Mouse (Mus musculus) heart, embryonic 10.5 days (tissue): ENCODE data around the gene Ing3. TPM values are rescaled to one million over a fixed set of nuclear protein-coding genes. Genes with fewer than 3 reads are reported as not detected.
A peak's percentile ranks its signal among the peaks of the same experiment; 100 is the strongest.

ENCODE experiments used
- DNase-seq: peaks from one replicate; pipeline ENCODE4 v3.0.0-alpha.2; 2017; ENCODE audit warnings: low spot score
- H3K27ac ChIP-seq: fragments of 300-500 bp; sonication (generic); 2 replicates; pipeline ENCODE4 v1.5.1; 2016; ENCODE audit warnings: mild to moderate bottlenecking
- H3K27me3 ChIP-seq: fragments of 300-500 bp; sonication (generic); 2 replicates; pipeline ENCODE4 v1.6.1; 2016; ENCODE audit warnings: mild to moderate bottlenecking; ENCODE audit not compliant: poor library complexity, insufficient read depth, severe bottlenecking
- H3K36me3 ChIP-seq: fragments of 300-500 bp; sonication (generic); 2 replicates; pipeline ENCODE4 v1.6.1; 2016; ENCODE audit warnings: mild to moderate bottlenecking, moderate library complexity
- H3K4me1 ChIP-seq: fragments of 300-500 bp; sonication (generic); 2 replicates; pipeline ENCODE4 v1.6.1; 2016; ENCODE audit warnings: mild to moderate bottlenecking
- H3K4me3 ChIP-seq: fragments of 300-500 bp; sonication (generic); 2 replicates; pipeline ENCODE4 v1.5.1; 2016; ENCODE audit warnings: mild to moderate bottlenecking, moderate library complexity
- H3K9me3 ChIP-seq: fragments of 300-500 bp; sonication (generic); 2 replicates; pipeline ENCODE4 v1.6.1; 2016; ENCODE audit warnings: mild to moderate bottlenecking, moderate library complexity
- WGBS: fragments of 180-500 bp; shearing (Covaris S2); methylation state at CpG from one replicate; pipeline ENCODE4 v1.1.7; 2016; 5-methylcytosine and 5-hydroxymethylcytosine counted together
- polyA plus RNA-seq: library from polyadenylated mRNA; unstranded; fragments of >200 nt; fragmentation: Nextera tagmentation; extraction: Ambion mirVana; gene quantifications from 2 replicates; pipeline ENCODE4 v1.2.1, GENCODE M21; 2016

Gene Ing3
- polyA plus RNA-seq, 1 experiment from 2014 or later: 38.7 TPM

GRCm38 (mm10) chr6:22014291-22014911, 65.0 kb downstream of the Ing3 start:
- 84% methylated on average over 6 of the region's 6 CpGs for WGBS
- Histone ChIP-seq H3K36me3 (no peaks in the 10 kb centered on the region; the same call in 1 of the 2 replicates), H3K27me3 (no peaks in the 10 kb centered on the region), H3K27ac (0 out of 2 replicates have a peak overlapping the region, but pooled peaks have one; percentile 25), H3K4me3 (no peak overlapping the region), H3K4me1 (peaks cover 9% of the 10 kb centered on the region), H3K9me3 (no peaks in the 10 kb centered on the region)
- DNase-seq: no peak

- no peaks in the 10 kb centered on the region for H3K9me3 ChIP-seq
- H3K4me3 ChIP-seq: no peak overlapping the region
- no peak for DNase-seq
- H3K27ac ChIP-seq: no peak overlapping the region
- 62% methylated on average over 7 of the region's 7 CpGs for WGBS
- peaks cover 9% of the 10 kb centered on the region for H3K4me1 ChIP-seq
- no peaks in the 10 kb centered on the region; the same call in 1 of the 2 replicates for H3K36me3 ChIP-seq
- H3K27me3 ChIP-seq: no peaks in the 10 kb centered on the region
These were observed 68.3 kb downstream of the Ing3 start for GRCm38 (mm10) chr6:22017631-22018030.

GRCm38 (mm10) chr6:22018768-22019445, 69.5 kb downstream of the Ing3 start:
- 48% methylated on average over 8 of the region's 8 CpGs for WGBS
- Histone ChIP-seq H3K27ac (no peak overlapping the region), H3K27me3 (no peaks in the 10 kb centered on the region), H3K4me1 (peaks cover 9% of the 10 kb centered on the region), H3K9me3 (no peaks in the 10 kb centered on the region), H3K36me3 (no peaks in the 10 kb centered on the region; the same call in 1 of the 2 replicates), H3K4me3 (no peak overlapping the region)
- no peak for DNase-seq

- 44% methylated on average over 10 of the region's 10 CpGs for WGBS
- Histone ChIP-seq H3K9me3 (no peaks in the 10 kb centered on the region), H3K27me3 (no peaks in the 10 kb centered on the region), H3K4me1 (peaks cover 6% of the 10 kb centered on the region), H3K36me3 (no peaks in the 10 kb centered on the region; the same call in 1 of the 2 replicates), H3K27ac (no peak overlapping the region), H3K4me3 (no peak overlapping the region)
- DNase-seq: no peak
These were observed 70.3 kb downstream of the Ing3 start for GRCm38 (mm10) chr6:22019637-22020036.

GRCm38 (mm10) chr6:22020696-22021095, 71.3 kb downstream of the Ing3 start:
- Histone ChIP-seq H3K9me3 (no peaks in the 10 kb centered on the region), H3K36me3 (no peaks in the 10 kb centered on the region)

GRCm38 (mm10) chr6:22021315-22021714, 71.9 kb downstream of the Ing3 start:
- 86% methylated on average over 3 of the region's 3 CpGs for WGBS
- DNase-seq: no peak

More at GRCm38 (mm10) chr6:22020696-22021095, 71.3 kb downstream of the Ing3 start:
- H3K27me3 ChIP-seq: no peaks in the 10 kb centered on the region
- no peak for DNase-seq
- no peak overlapping the region for H3K27ac ChIP-seq
- H3K4me3 ChIP-seq: no peak overlapping the region
- 73% methylated on average over 5 of the region's 5 CpGs for WGBS
- peaks cover 9% of the 10 kb centered on the region for H3K4me1 ChIP-seq

GRCm38 (mm10) chr6:22024168-22024567, 74.8 kb downstream of the Ing3 start:
- WGBS: 85% methylated on average over 2 of the region's 2 CpGs
- DNase-seq: no peak
- Histone ChIP-seq H3K9me3 (no peaks in the 10 kb centered on the region), H3K27ac (no peak overlapping the region), H3K36me3 (no peaks in the 10 kb centered on the region), H3K27me3 (no peaks in the 10 kb centered on the region), H3K4me3 (no peak overlapping the region), H3K4me1 (peaks cover 7% of the 10 kb centered on the region)

More at GRCm38 (mm10) chr6:22021315-22021714, 71.9 kb downstream of the Ing3 start:
- Histone ChIP-seq H3K4me1 (peaks cover 10% of the 10 kb centered on the region), H3K9me3 (no peaks in the 10 kb centered on the region), H3K36me3 (no peaks in the 10 kb centered on the region), H3K4me3 (no peak overlapping the region), H3K27me3 (no peaks in the 10 kb centered on the region), H3K27ac (no peak overlapping the region)

Other genes starting within 250 kb of the Ing3 start
- 67.3 and 67.5 TPM in 2 replicates for gene Tspan12, start 97.1 kb upstream of the Ing3 start, polyA plus RNA-seq
- gene Cped1, start 36.3 kb downstream of the Ing3 start, polyA plus RNA-seq: 5.4 and 8.4 TPM in 2 replicates